In genomic region chr6:95445036-95445435, GRCm38 (mm10) we compare ENCODE assay signal across 8 mouse cellular contexts.
DNase-seq lines count a peak whose midpoint lies in the region; ATAC-seq and TF ChIP-seq lines count a peak whose summit lies in the region.

No protein-coding gene starts in this region.

- no peaks in the 10 kb centered on the region for H3K9me3 ChIP-seq in lung, embryonic 14.5 days (ENCODE audit: low read depth, low read length)
- no peaks in the 10 kb centered on the region for H3K9me3 ChIP-seq in hindbrain, embryonic 10.5 days
- H3K9me3 ChIP-seq in hindbrain, embryonic 12.5 days (replicated peaks), result no peaks in the 10 kb centered on the region

- no peaks in the 10 kb centered on the region for H3K4me1 ChIP-seq in lung, embryonic 14.5 days (ENCODE audit: insufficient read depth)
- H3K4me1 ChIP-seq in hindbrain, embryonic 10.5 days (replicated peaks), result no peaks in the 10 kb centered on the region
- no peaks in the 10 kb centered on the region for H3K4me1 ChIP-seq in hindbrain, embryonic 12.5 days

- H3K27ac ChIP-seq in lung, embryonic 14.5 days (ENCODE audit: low read depth), result no peak overlapping the region
- no peak overlapping the region for H3K27ac ChIP-seq in hindbrain, embryonic 10.5 days
- H3K27ac ChIP-seq in hindbrain, embryonic 12.5 days, result no peak overlapping the region

- no peak overlapping the region for H3K4me3 ChIP-seq in lung, embryonic 14.5 days (ENCODE audit: low read depth, low read length)
- no peak overlapping the region for H3K4me3 ChIP-seq in hindbrain, embryonic 10.5 days
- no peak overlapping the region for H3K4me3 ChIP-seq in hindbrain, embryonic 12.5 days

- peak; percentile 70; the same call in 1 of the 2 replicates for ATAC-seq in lung, embryonic 14.5 days (ENCODE audit: insufficient read depth)
- no peak for ATAC-seq in hindbrain, embryonic 12.5 days (ENCODE audit: low FRiP score)

- peak; percentile 11 for DNase-seq in 3T3-L1 (ENCODE audit: low read depth, low spot score)
- DNase-seq in adrenal gland, adult (ENCODE audit: inconsistent age in 2 of 2, low spot score in 1 of 2), result peak; percentile 82 to 95
- peak; percentile 73 for DNase-seq in gastrocnemius, postnatal 10 days
- DNase-seq in lung, embryonic 14.5 days, result peak; percentile 84
- DNase-seq in hindbrain, embryonic 10.5 days (ENCODE audit: low spot score), result no peak
- DNase-seq in retina, postnatal 1 day, result no peak
- DNase-seq in left cerebral cortex, postnatal 14 days (ENCODE audit: low spot score in 2 of 2), result no peak

- H3K27me3 ChIP-seq in lung, embryonic 14.5 days (ENCODE audit: insufficient read depth, low read length), result no peaks in the 10 kb centered on the region
- H3K27me3 ChIP-seq in hindbrain, embryonic 10.5 days (ENCODE audit: insufficient read depth, poor library complexity, severe bottlenecking), result no peaks in the 10 kb centered on the region
- no peaks in the 10 kb centered on the region for H3K27me3 ChIP-seq in hindbrain, embryonic 12.5 days

- H3K36me3 ChIP-seq in lung, embryonic 14.5 days (ENCODE audit: insufficient read depth), result no peaks in the 10 kb centered on the region
- no peaks in the 10 kb centered on the region for H3K36me3 ChIP-seq in hindbrain, embryonic 10.5 days
- H3K36me3 ChIP-seq in hindbrain, embryonic 12.5 days, result no peaks in the 10 kb centered on the region

- TF ChIP-seq CTCF in lung, embryonic 14.5 days (IDR thresholded peaks at IDR 0.05; ENCODE audit: low read depth), result no peak

- 55% methylated on average over 4 of the region's 4 CpGs for WGBS in lung, embryonic 14.5 days
- WGBS in hindbrain, embryonic 10.5 days, result 87% methylated on average over 4 of the region's 4 CpGs
- WGBS in hindbrain, embryonic 12.5 days, result 84% methylated on average over 4 of the region's 4 CpGs

- intact Hi-C loops in left cerebral cortex, postnatal 14 days (cut with DNase I), result no loop called here

- H3K4me2 ChIP-seq in lung, embryonic 14.5 days, result no peak overlapping the region
- no peak overlapping the region for H3K4me2 ChIP-seq in hindbrain, embryonic 12.5 days (replicated peaks)

- no peak overlapping the region for H3K9ac ChIP-seq in lung, embryonic 14.5 days
- H3K9ac ChIP-seq in hindbrain, embryonic 12.5 days, result no peak overlapping the region

Comparison
In these comparisons a context has a peak if more than half of its experiments do, and no peak if none do; other contexts are left out.
1. DNase-seq: peak in 3T3-L1 (single experiment), adrenal gland, adult (2 of 2), gastrocnemius, postnatal 10 days (single experiment) and lung, embryonic 14.5 days (single experiment); none in hindbrain, embryonic 10.5 days (single experiment), retina, postnatal 1 day (single experiment) and left cerebral cortex, postnatal 14 days (0 of 2).